Mouse (Mus musculus): Measurements from ENCODE around the gene Cped1.

Cped1 gene

GRCm38 (mm10) chr6:21985732-21986540 is at the start of gene Cped1:
Cped1 (plus strand) TSS chr6:21985916.
- no peak for DNase-seq (ENCODE audit: low spot score in 2 of 2)

GRCm38 (mm10) chr6:21937981-21938635 is 47.6 kb upstream of the Cped1 start:
- no peak for DNase-seq (ENCODE audit: low spot score in 2 of 2)

- peak; percentile 96 for DNase-seq (ENCODE audit: low spot score in 2 of 2)
Observed at GRCm38 (mm10) chr6:21949226-21949731, 36.4 kb upstream of the Cped1 start, which contains the start of gene Ing3. Ing3 (plus strand) TSS chr6:21949571.

GRCm38 (mm10) chr6:21949771-21950448 is 35.8 kb upstream of the Cped1 start:
- DNase-seq (ENCODE audit: low spot score in 2 of 2), result peak; percentile 92 to 93

- no peak for DNase-seq (ENCODE audit: low spot score in 2 of 2)
Observed at GRCm38 (mm10) chr6:21950676-21951075, 35.0 kb upstream of the Cped1 start.

GRCm38 (mm10) chr6:21955468-21955867 is 30.2 kb upstream of the Cped1 start:
- no peak for DNase-seq (ENCODE audit: low spot score in 2 of 2)

- no peak for DNase-seq (ENCODE audit: low spot score in 2 of 2)
Observed at GRCm38 (mm10) chr6:21958922-21959321, 26.8 kb upstream of the Cped1 start.

GRCm38 (mm10) chr6:21959909-21960308 is 25.8 kb upstream of the Cped1 start:
- DNase-seq (ENCODE audit: low spot score in 2 of 2), result no peak

- no peak for DNase-seq (ENCODE audit: low spot score in 2 of 2)
Observed at GRCm38 (mm10) chr6:21977532-21977931, 8.2 kb upstream of the Cped1 start.

- DNase-seq (ENCODE audit: low spot score in 2 of 2), result no peak
Observed at GRCm38 (mm10) chr6:21981114-21981513, 4.6 kb upstream of the Cped1 start.

- DNase-seq (ENCODE audit: low spot score in 2 of 2), result peak in 1 of 2 experiments; percentile 19
Observed at GRCm38 (mm10) chr6:21984990-21985731, 555 bp upstream of the Cped1 start.

GRCm38 (mm10) chr6:21986660-21987331 is 1.1 kb downstream of the Cped1 start:
- no peak for DNase-seq (ENCODE audit: low spot score in 2 of 2)

GRCm38 (mm10) chr6:21987554-21987953 is 1.8 kb downstream of the Cped1 start:
- DNase-seq (ENCODE audit: low spot score in 2 of 2), result no peak

- no peak for DNase-seq (ENCODE audit: low spot score in 2 of 2)
Observed at GRCm38 (mm10) chr6:21988296-21988695, 2.6 kb downstream of the Cped1 start.

GRCm38 (mm10) chr6:21989081-21989480 is 3.4 kb downstream of the Cped1 start:
- no peak for DNase-seq (ENCODE audit: low spot score in 2 of 2)

- no peak for DNase-seq (ENCODE audit: low spot score in 2 of 2)
Observed at GRCm38 (mm10) chr6:21990181-21991135, 4.7 kb downstream of the Cped1 start.

- DNase-seq (ENCODE audit: low spot score in 2 of 2), result no peak
Observed at GRCm38 (mm10) chr6:21991151-21991550, 5.4 kb downstream of the Cped1 start.

GRCm38 (mm10) chr6:21993070-21993469 is 7.4 kb downstream of the Cped1 start:
- no peak for DNase-seq (ENCODE audit: low spot score in 2 of 2)

- DNase-seq (ENCODE audit: low spot score in 2 of 2), result no peak
Observed at GRCm38 (mm10) chr6:21998131-21998530, 12.4 kb downstream of the Cped1 start.

- DNase-seq (ENCODE audit: low spot score in 2 of 2), result no peak
Observed at GRCm38 (mm10) chr6:21999025-21999424, 13.3 kb downstream of the Cped1 start.
